Mouse (Mus musculus) embryonic fibroblast, embryonic 13.5 days (primary cell): ENCODE data around the gene Swi5.

Experiments used
- CTCF ChIP-seq: IDR thresholded peaks from 2 replicates; pipeline ENCODE4 v1.5.1; 2011; ENCODE audit warnings: mild to moderate bottlenecking, control low read depth, low read length, moderate library complexity, borderline replicate concordance; ENCODE audit not compliant: insufficient read depth
- POLR2A ChIP-seq: IDR thresholded peaks from 2 replicates; pipeline ENCODE4 v1.6.1; 2011; ENCODE audit warnings: low read depth, mild to moderate bottlenecking, control low read depth, low read length, moderate library complexity

DNA sequence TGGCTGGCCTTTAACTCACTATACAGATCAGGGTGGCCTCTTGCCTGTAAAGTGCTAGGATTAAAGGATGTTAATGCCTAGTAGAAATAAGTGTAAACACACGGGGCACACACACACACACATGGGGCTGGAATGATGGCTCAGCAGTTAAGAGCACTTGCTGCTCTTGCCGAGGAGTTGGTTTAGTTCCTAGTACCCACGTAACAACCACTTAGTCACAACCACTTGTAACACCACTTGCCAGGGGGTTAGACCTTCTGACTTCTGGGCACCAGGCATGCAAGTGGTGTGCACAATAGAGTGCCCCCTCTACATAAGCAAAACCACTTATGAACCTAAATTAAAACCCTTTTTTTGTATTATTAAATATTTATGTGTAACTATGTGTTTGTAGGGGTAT is 3.9 kb downstream of the Swi5 start:
- TF ChIP-seq CTCF: no peak
- TF ChIP-seq POLR2A: no peak
